8 mouse cellular contexts compared by ENCODE assay signal in genomic region chr10:115382846-115383643, GRCm38 (mm10). TPM values are rescaled to one million over a fixed set of nuclear protein-coding genes. Genes with fewer than 3 reads are reported as not detected.
DNase-seq lines count a peak whose midpoint lies in the region; ATAC-seq and TF ChIP-seq lines count a peak whose summit lies in the region.

No protein-coding gene starts in this region.

- no peak for TF ChIP-seq CTCF in kidney, adult 2 months (conservative IDR thresholded peaks at IDR 0.05; ENCODE audit: insufficient read depth, insufficient read length, low read depth, low read length)

- H3K4me2 ChIP-seq in hindbrain, embryonic 15.5 days = peak overlapping the region; percentile 66
- peak overlapping the region; percentile 63 for H3K4me2 ChIP-seq in midbrain, embryonic 15.5 days

- no peaks in the 10 kb centered on the region for H3K9me3 ChIP-seq in hindbrain, embryonic 15.5 days
- no peaks in the 10 kb centered on the region for H3K9me3 ChIP-seq in midbrain, embryonic 15.5 days

- H3K27ac ChIP-seq in kidney, adult 2 months (ENCODE audit: insufficient read depth, low read depth, low read length) = no peak overlapping the region
- H3K27ac ChIP-seq in hindbrain, embryonic 15.5 days (replicated peaks) = peak overlapping the region; percentile 99
- H3K27ac ChIP-seq in midbrain, embryonic 15.5 days = peak overlapping the region; percentile 98

- H3K4me1 ChIP-seq in kidney, adult 2 months (ENCODE audit: control insufficient read depth, insufficient read depth, low read length) = peaks cover 2% of the 10 kb centered on the region
- peaks cover 32% of the 10 kb centered on the region for H3K4me1 ChIP-seq in hindbrain, embryonic 15.5 days (replicated peaks)
- peaks cover 34% of the 10 kb centered on the region for H3K4me1 ChIP-seq in midbrain, embryonic 15.5 days

- peak overlapping the region; percentile 80 for H3K9ac ChIP-seq in hindbrain, embryonic 15.5 days
- H3K9ac ChIP-seq in midbrain, embryonic 15.5 days = peak overlapping the region; percentile 69

- no peaks in the 10 kb centered on the region for H3K27me3 ChIP-seq in kidney, adult 2 months (replicated peaks; ENCODE audit: control insufficient read depth, insufficient read depth, low read length)
- no peaks in the 10 kb centered on the region for H3K27me3 ChIP-seq in hindbrain, embryonic 15.5 days
- no peaks in the 10 kb centered on the region for H3K27me3 ChIP-seq in midbrain, embryonic 15.5 days (replicated peaks)

- no peak overlapping the region for H3K4me3 ChIP-seq in kidney, adult 2 months (ENCODE audit: insufficient read depth, low read depth, low read length)
- H3K4me3 ChIP-seq in hindbrain, embryonic 15.5 days = peak overlapping the region; percentile 98
- H3K4me3 ChIP-seq in midbrain, embryonic 15.5 days = peak overlapping the region; percentile 86

- no peak for ATAC-seq in hindbrain, embryonic 15.5 days (ENCODE audit: low FRiP score, low read depth)
- ATAC-seq in midbrain, embryonic 15.5 days (replicated peaks) = no peak

- peak; percentile 28 for DNase-seq in kidney, adult 2 months
- no peak for DNase-seq in kidney, postnatal 25 days
- DNase-seq in brain, adult 2 months (ENCODE audit: low read depth, low spot score) = peak; percentile 27
- no peak for DNase-seq in cerebellum, postnatal 36 days
- no peak for DNase-seq in cerebellum, adult 8-10 months
- no peak for DNase-seq in yolk sac, embryonic 10.5 days (ENCODE audit: low spot score)

- WGBS in kidney, adult 2 months = 26% methylated on average over 12 of the region's 12 CpGs
- WGBS in hindbrain, embryonic 15.5 days = 9% methylated on average over 12 of the region's 12 CpGs
- WGBS in midbrain, embryonic 15.5 days = 5% methylated on average over 12 of the region's 12 CpGs

- no peak for TF ChIP-seq POLR2A in kidney, adult 2 months (IDR thresholded peaks at IDR 0.05; ENCODE audit: low read depth, low read length)

- no peaks in the 10 kb centered on the region for H3K36me3 ChIP-seq in kidney, adult 2 months (ENCODE audit: control insufficient read depth, insufficient read depth, low read length)
- H3K36me3 ChIP-seq in hindbrain, embryonic 15.5 days = no peaks in the 10 kb centered on the region
- no peaks in the 10 kb centered on the region for H3K36me3 ChIP-seq in midbrain, embryonic 15.5 days (replicated peaks)

RNA-seq across cellular contexts. Expression of gene Thap2, which starts 1.2 kb away (rescaled TPM):
- 7.4 and 7.6 TPM in 2 replicates for polyA plus RNA-seq in kidney, adult 2 months (2012; rRNA removed)
- polyA plus RNA-seq in hindbrain, embryonic 15.5 days (2015; fragmentation: Nextera tagmentation; extraction: Ambion mirVana) = 20.8 and 26.2 TPM in 2 replicates
- polyA plus RNA-seq in midbrain, embryonic 15.5 days (2015; fragmentation: Nextera tagmentation; extraction: Ambion mirVana) = 26.2 and 27.1 TPM in 2 replicates

RNA-seq across cellular contexts. Expression of gene Zfc3h1, which starts 1.7 kb away (rescaled TPM):
- 15.5 and 18.4 TPM in 2 replicates for polyA plus RNA-seq in kidney, adult 2 months (2012; rRNA removed)
- 15.7 and 16.5 TPM in 2 replicates for polyA plus RNA-seq in hindbrain, embryonic 15.5 days (2015; fragmentation: Nextera tagmentation; extraction: Ambion mirVana)
- 18.6 and 20.0 TPM in 2 replicates for polyA plus RNA-seq in midbrain, embryonic 15.5 days (2015; fragmentation: Nextera tagmentation; extraction: Ambion mirVana)

RNA-seq across cellular contexts. Expression of gene Tmem19, which starts 20.7 kb away (rescaled TPM):
- 68.5 and 84.0 TPM in 2 replicates for polyA plus RNA-seq in kidney, adult 2 months (2012; rRNA removed)
- 30.9 and 33.6 TPM in 2 replicates for polyA plus RNA-seq in hindbrain, embryonic 15.5 days (2015; fragmentation: Nextera tagmentation; extraction: Ambion mirVana)
- 32.2 and 38.5 TPM in 2 replicates for polyA plus RNA-seq in midbrain, embryonic 15.5 days (2015; fragmentation: Nextera tagmentation; extraction: Ambion mirVana)

Comparison
In these comparisons a context has a peak if more than half of its experiments do, and no peak if none do; other contexts are left out.
1. DNase-seq: peak in kidney, adult 2 months (single experiment) and brain, adult 2 months (single experiment); none in kidney, postnatal 25 days (0 of 2), cerebellum, postnatal 36 days (0 of 2), cerebellum, adult 8-10 months (single experiment) and yolk sac, embryonic 10.5 days (single experiment).